Mouse (Mus musculus) forebrain, embryonic 12.5 days (tissue): ENCODE measurements around the gene Fstl1. TPM values are rescaled to one million over a fixed set of nuclear protein-coding genes. Genes with fewer than 3 reads are reported as not detected.
A peak's percentile ranks its signal among the peaks of the same experiment; 100 is the strongest.

Experiments used
- ATAC-seq: fragments of 200-750 bp; cut with Nextera tagmentation; 2 replicates; pipeline ENCODE4 v1.8.0; 2017; ENCODE audit warnings: moderate TSS enrichment; ENCODE audit not compliant: low FRiP score
- H3K27ac ChIP-seq: fragments of 300-500 bp; sonication (generic); 2 replicates; pipeline ENCODE4 v1.5.1; 2016; ENCODE audit warnings: mild to moderate bottlenecking
- H3K27me3 ChIP-seq: fragments of 300-500 bp; sonication (generic); 2 replicates; pipeline ENCODE4 v1.6.1; 2016; ENCODE audit warnings: mild to moderate bottlenecking
- H3K36me3 ChIP-seq: fragments of 300-500 bp; sonication (generic); replicated peaks from 2 replicates; pipeline ENCODE4 v1.6.1; 2016; ENCODE audit warnings: mild to moderate bottlenecking
- H3K4me1 ChIP-seq: fragments of 300-500 bp; sonication (generic); 2 replicates; pipeline ENCODE4 v1.6.1; 2016
- H3K4me2 ChIP-seq: fragments of 300-500 bp; sonication (generic); 2 replicates; pipeline ENCODE4 v1.6.1; 2016; ENCODE audit warnings: mild to moderate bottlenecking, moderate library complexity
- H3K4me3 ChIP-seq: fragments of 300-500 bp; sonication (generic); replicated peaks from 2 replicates; pipeline ENCODE4 v1.5.1; 2016; ENCODE audit warnings: mild to moderate bottlenecking
- H3K9ac ChIP-seq: fragments of 300-500 bp; sonication (generic); 2 replicates; pipeline ENCODE4 v1.6.1; 2016; ENCODE audit warnings: mild to moderate bottlenecking
- H3K9me3 ChIP-seq: fragments of 300-500 bp; sonication (generic); 2 replicates; pipeline ENCODE4 v1.6.1; 2016
- WGBS: fragments of 180-500 bp; shearing (Covaris S2); methylation state at CpG from one replicate; pipeline ENCODE4 v1.1.7; 2016; 5-methylcytosine and 5-hydroxymethylcytosine counted together
- polyA plus RNA-seq: library from polyadenylated mRNA; unstranded; fragments of >200 nt; fragmentation: Nextera tagmentation; extraction: Ambion mirVana; gene quantifications from 2 replicates; pipeline ENCODE4 v1.2.1, GENCODE M21; 2016

Fstl1 gene
- polyA plus RNA-seq, 1 experiment from 2014 or later = 173 TPM

- H3K27me3 ChIP-seq = no peaks in the 10 kb centered on the region; the same call in 1 of the 2 replicates
- peaks cover 32% of the 10 kb centered on the region for H3K4me1 ChIP-seq
- 73% methylated on average over 6 of the region's 6 CpGs for WGBS
- peak overlapping the region; percentile 67 for H3K27ac ChIP-seq
- no peak overlapping the region for H3K9ac ChIP-seq
- no peaks in the 10 kb centered on the region; the same call in 1 of the 2 replicates for H3K9me3 ChIP-seq
- H3K36me3 ChIP-seq = 0 out of 2 replicates have a peak, but pooled peaks cover 5% of the 10 kb centered on the region
- H3K4me2 ChIP-seq = no peak overlapping the region
- H3K4me3 ChIP-seq = no peak overlapping the region
- ATAC-seq = no peak
These were observed 32.9 kb downstream of the Fstl1 start for GRCm38 (mm10) chr16:37809623-37809992.

GRCm38 (mm10) chr16:37811874-37812273, 35.2 kb downstream of the Fstl1 start:
- no peak overlapping the region for H3K4me3 ChIP-seq
- H3K4me2 ChIP-seq = no peak overlapping the region
- H3K27me3 ChIP-seq = no peaks in the 10 kb centered on the region; the same call in 1 of the 2 replicates
- H3K27ac ChIP-seq = no peak overlapping the region
- peaks cover 36% of the 10 kb centered on the region for H3K4me1 ChIP-seq
- ATAC-seq = no peak
- H3K9ac ChIP-seq = no peak overlapping the region
- WGBS = 92% methylated on average over 8 of the region's 8 CpGs
- H3K36me3 ChIP-seq = peaks cover 4% of the 10 kb centered on the region; the same call in 1 of the 2 replicates
- H3K9me3 ChIP-seq = no peaks in the 10 kb centered on the region

GRCm38 (mm10) chr16:37812474-37812886, 35.8 kb downstream of the Fstl1 start:
- no peak overlapping the region for H3K9ac ChIP-seq
- 56% methylated on average over 9 of the region's 9 CpGs for WGBS
- peak; percentile 49 for ATAC-seq

GRCm38 (mm10) chr16:37813691-37814382, 37.2 kb downstream of the Fstl1 start:
- Histone ChIP-seq H3K4me2 (peak overlapping the region; percentile 39), H3K9me3 (no peaks in the 10 kb centered on the region), H3K27ac (peak overlapping the region; percentile 78), H3K4me1 (peaks cover 32% of the 10 kb centered on the region), H3K36me3 (peaks cover 13% of the 10 kb centered on the region), H3K9ac (no peak overlapping the region), H3K27me3 (no peaks in the 10 kb centered on the region), H3K4me3 (no peak overlapping the region)
- 39% methylated on average over 5 of the region's 5 CpGs for WGBS
- peak; percentile 13; the same call in 1 of the 2 replicates for ATAC-seq

More at GRCm38 (mm10) chr16:37812474-37812886, 35.8 kb downstream of the Fstl1 start:
- H3K36me3 ChIP-seq = peaks cover 4% of the 10 kb centered on the region; the same call in 1 of the 2 replicates
- H3K4me2 ChIP-seq = no peak overlapping the region
- no peaks in the 10 kb centered on the region; the same call in 1 of the 2 replicates for H3K27me3 ChIP-seq
- H3K9me3 ChIP-seq = no peaks in the 10 kb centered on the region
- 0 out of 2 replicates have a peak overlapping the region, but pooled peaks have one; percentile 36 for H3K27ac ChIP-seq
- H3K4me1 ChIP-seq = peaks cover 36% of the 10 kb centered on the region
- no peak overlapping the region for H3K4me3 ChIP-seq

DNA sequence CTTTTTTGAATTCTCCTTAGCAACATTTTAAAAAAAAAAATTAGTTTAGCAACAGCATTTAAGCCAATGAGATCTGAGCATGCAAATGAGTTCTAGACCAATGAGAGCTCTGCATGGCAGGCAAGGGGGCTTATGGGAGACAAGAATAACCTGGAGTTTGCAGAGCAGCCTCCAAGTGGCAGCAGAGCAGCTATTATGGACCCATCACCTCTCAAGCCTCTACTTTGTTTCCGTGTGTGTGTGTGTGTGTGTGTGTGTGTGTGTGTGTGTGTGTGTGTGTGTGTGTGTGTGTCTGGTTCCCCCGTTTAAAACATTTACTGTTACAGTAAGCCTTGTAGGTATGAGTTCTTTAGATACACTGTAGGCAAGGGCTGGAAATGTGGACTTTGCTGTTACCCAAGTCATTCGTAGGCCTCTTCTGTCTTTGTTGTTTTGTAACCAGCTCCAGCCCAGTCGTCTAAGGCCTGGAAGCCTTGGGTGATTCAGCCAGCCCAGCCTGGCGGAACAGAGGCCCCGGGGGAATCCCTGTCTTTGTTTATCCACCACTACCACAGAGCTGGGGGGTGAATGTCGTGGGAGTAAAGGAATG, 37.8 kb downstream of the Fstl1 start:
- 0 out of 2 replicates have a peak overlapping the region, but pooled peaks have one; percentile 39 for H3K4me2 ChIP-seq
- H3K9ac ChIP-seq = no peak overlapping the region
- peak overlapping the region; percentile 70 for H3K27ac ChIP-seq
- no peaks in the 10 kb centered on the region for H3K27me3 ChIP-seq
- peaks cover 25% of the 10 kb centered on the region for H3K4me1 ChIP-seq
- H3K4me3 ChIP-seq = no peak overlapping the region
- 27% methylated on average over 7 of the region's 7 CpGs for WGBS
- ATAC-seq = peak; percentile 95
- no peaks in the 10 kb centered on the region for H3K9me3 ChIP-seq
- H3K36me3 ChIP-seq = peaks cover 17% of the 10 kb centered on the region

DNA sequence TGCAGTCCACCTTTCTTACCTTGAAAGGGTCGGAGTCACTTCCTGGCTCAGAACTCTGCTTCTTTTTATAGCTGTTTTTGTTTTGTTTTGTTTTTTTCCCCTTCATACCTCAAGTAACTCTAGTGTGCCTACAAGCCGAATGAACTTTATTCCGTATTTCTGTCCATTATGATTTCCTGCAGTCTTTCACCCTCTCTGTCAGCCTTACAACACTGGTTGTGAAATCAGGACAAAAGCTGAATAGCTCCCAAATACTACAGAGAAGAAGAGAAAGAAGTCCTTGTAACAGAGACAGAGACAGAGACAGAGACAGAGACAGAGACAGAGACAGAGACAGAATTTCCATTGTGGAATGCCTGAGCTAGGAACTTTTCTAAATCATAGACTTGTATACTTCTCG, 41.3 kb downstream of the Fstl1 start:
- peaks cover 14% of the 10 kb centered on the region for H3K4me1 ChIP-seq
- no peak for ATAC-seq
- H3K36me3 ChIP-seq = peaks cover 42% of the 10 kb centered on the region
- no peak overlapping the region for H3K4me3 ChIP-seq
- no peaks in the 10 kb centered on the region for H3K27me3 ChIP-seq
- no peak overlapping the region for H3K9ac ChIP-seq
- WGBS = 96% methylated on average over 4 of the region's 4 CpGs
- H3K9me3 ChIP-seq = no peaks in the 10 kb centered on the region
- no peak overlapping the region for H3K27ac ChIP-seq
- no peak overlapping the region for H3K4me2 ChIP-seq

DNA sequence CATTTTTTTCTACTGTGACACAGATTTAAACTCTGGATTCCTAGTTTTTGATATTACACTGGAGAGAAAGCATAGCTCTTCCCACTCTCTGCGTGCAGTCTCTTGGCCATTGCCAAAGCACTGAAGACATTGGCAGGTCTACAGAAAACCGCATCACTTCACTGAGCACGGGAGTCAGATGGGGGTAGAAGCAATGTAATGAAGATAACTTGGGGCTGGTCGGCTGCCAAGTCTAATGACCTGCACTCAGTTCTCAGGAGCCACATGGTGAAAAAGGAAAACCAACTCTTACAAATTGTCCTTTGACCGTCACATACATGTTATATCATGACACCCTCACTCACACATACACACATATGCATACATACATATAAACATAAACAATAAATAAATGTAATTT, 47.3 kb downstream of the Fstl1 start:
- peaks cover 80% of the 10 kb centered on the region for H3K36me3 ChIP-seq
- WGBS = 90% methylated on average over 5 of the region's 5 CpGs

DNA sequence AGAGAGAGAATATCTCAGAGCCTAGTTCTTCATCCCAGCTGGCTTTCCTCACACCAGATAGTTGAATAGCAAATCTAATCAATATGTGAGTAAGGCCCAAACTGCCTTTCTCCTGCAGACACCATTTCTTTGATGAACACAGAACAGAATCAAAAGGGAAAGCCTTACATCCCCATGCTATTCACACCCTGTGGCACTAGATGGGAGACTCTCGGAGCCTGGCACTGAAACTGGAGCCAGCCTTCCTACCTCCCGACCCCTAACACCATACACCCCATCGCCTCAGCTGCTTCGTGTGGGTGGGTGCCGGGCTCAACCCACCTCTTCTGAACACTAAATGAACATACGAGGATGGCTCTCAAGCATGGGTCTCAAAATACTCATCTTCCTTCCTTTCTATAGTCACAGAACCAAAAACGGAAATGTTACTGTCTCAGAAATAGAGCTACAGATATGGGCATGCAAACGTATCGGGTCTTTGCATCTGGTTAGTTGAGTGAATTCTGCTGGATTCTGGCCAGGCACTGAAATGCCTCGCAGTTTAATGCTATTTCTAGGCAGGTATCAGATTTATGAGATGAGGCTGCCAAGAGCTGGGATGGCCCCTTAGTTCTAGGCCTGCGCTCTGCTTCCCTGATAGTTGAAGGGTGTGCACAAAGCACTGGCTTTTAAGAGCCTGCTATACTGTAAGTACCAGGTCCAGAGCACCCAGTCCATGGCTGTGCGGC, 48.3 kb downstream of the Fstl1 start:
- Histone ChIP-seq H3K9me3 (no peaks in the 10 kb centered on the region), H3K9ac (no peak overlapping the region), H3K27me3 (no peaks in the 10 kb centered on the region), H3K4me1 (no peaks in the 10 kb centered on the region), H3K4me3 (no peak overlapping the region), H3K4me2 (no peak overlapping the region), H3K27ac (no peak overlapping the region), H3K36me3 (peaks cover 81% of the 10 kb centered on the region)
- 95% methylated on average over 12 of the region's 12 CpGs for WGBS
- no peak for ATAC-seq

More for the DNA sequence above, 47.3 kb downstream of the Fstl1 start:
- Histone ChIP-seq H3K27ac (no peak overlapping the region), H3K9ac (no peak overlapping the region), H3K27me3 (no peaks in the 10 kb centered on the region), H3K4me2 (no peak overlapping the region), H3K4me3 (no peak overlapping the region), H3K4me1 (no peaks in the 10 kb centered on the region), H3K9me3 (no peaks in the 10 kb centered on the region)
- ATAC-seq = no peak

DNA sequence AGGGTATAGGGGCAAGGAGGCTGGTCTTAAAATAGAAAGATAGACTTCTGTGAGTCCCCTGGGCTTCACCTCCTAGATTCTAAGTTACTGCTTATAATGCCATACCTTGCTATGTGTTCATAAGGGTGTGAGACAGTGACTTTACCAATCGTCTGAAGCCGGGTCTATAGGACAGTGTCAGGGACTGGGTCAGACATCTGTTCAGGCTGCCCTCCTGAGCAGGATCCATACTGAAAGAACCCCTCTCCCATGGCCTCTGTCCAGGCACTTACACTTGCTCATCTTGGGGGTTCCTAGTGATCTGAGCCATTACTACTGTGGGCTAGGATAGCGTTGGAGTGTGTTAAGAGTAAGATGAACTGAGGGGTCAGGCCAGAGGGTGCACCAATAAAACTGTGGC, 49.6 kb downstream of the Fstl1 start:
- Histone ChIP-seq H3K36me3 (peaks cover 78% of the 10 kb centered on the region), H3K4me1 (no peaks in the 10 kb centered on the region), H3K4me2 (no peak overlapping the region), H3K27me3 (no peaks in the 10 kb centered on the region), H3K9ac (no peak overlapping the region), H3K9me3 (no peaks in the 10 kb centered on the region), H3K4me3 (no peak overlapping the region), H3K27ac (no peak overlapping the region)
- ATAC-seq = no peak
- WGBS = 93% methylated on average over 3 of the region's 3 CpGs

DNA sequence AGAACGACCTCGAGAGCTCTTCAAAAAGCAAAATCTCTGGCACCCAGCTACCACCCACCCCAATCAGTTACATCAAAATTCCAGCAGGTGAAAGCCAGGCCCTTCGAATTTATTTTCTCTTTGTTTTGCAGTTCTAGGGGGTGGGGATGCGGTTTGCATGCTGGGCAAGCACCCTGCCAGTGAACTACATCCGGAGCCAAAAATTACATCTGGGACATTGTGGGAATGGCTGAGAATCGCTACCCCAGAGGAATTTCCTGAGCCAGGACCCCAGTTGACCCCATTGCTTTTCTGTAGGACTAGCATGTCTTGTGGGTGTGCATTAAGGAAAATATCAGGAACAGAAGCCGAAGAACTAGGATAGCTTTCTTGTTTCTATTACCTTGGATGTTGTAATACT, 54.4 kb downstream of the Fstl1 start:
- no peaks in the 10 kb centered on the region for H3K27me3 ChIP-seq
- H3K4me2 ChIP-seq = no peak overlapping the region
- H3K36me3 ChIP-seq = peaks cover 61% of the 10 kb centered on the region
- H3K9ac ChIP-seq = no peak overlapping the region
- ATAC-seq = no peak
- no peak overlapping the region for H3K4me3 ChIP-seq
- H3K27ac ChIP-seq = no peak overlapping the region
- no peaks in the 10 kb centered on the region for H3K4me1 ChIP-seq
- WGBS = 87% methylated on average over 7 of the region's 7 CpGs
- H3K9me3 ChIP-seq = no peaks in the 10 kb centered on the region

DNA sequence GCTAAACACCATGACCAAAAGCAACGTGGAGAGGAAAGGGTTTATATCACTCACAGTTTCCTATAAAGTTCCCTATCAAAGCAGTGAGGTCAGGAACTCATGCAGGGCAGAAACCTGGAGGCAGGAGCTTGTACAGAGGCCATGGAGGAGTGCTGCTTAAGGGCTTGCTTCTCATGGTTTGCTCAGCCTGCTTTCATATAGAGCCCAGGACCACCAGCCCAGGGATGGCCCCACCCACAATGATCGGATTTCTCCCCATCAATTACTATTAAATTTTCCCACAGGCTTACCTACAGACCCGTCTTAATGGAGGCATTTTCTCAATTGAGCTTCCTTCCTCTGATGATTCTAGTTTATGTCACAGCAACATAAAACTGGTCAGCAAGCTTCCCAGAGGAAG, 60.9 kb downstream of the Fstl1 start:
- no peak overlapping the region for H3K4me2 ChIP-seq
- ATAC-seq = no peak
- peaks cover 20% of the 10 kb centered on the region for H3K36me3 ChIP-seq
- H3K27me3 ChIP-seq = no peaks in the 10 kb centered on the region
- H3K9me3 ChIP-seq = no peaks in the 10 kb centered on the region
- H3K9ac ChIP-seq = no peak overlapping the region
- WGBS = 82% methylated on average over 3 of the region's 3 CpGs
- H3K4me1 ChIP-seq = no peaks in the 10 kb centered on the region
- H3K27ac ChIP-seq = no peak overlapping the region
- no peak overlapping the region for H3K4me3 ChIP-seq

DNA sequence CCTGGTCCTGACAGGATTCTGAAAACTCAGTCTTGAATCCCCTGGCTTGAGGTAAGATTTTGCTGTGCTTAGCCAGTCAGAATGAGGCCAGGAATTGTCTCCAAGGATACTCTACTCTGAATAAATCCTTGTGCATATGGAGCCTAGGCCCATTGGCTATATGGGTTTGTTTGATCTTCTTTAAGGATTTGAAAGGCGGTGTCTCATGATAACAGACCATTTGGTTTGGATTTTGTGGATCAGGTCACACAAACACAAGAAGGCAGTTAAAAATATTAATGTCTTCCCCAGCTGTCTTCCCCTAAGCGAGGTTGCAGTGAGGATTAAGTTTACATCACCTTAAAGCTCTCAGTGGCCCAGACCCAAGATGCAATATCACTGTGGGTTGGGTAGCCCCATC, 65.8 kb downstream of the Fstl1 start:
- 87% methylated on average over 2 of the region's 2 CpGs for WGBS
- no peak overlapping the region for H3K27ac ChIP-seq

More for the DNA sequence above, 65.8 kb downstream of the Fstl1 start:
- no peaks in the 10 kb centered on the region for H3K9me3 ChIP-seq
- no peak overlapping the region for H3K9ac ChIP-seq
- no peak overlapping the region for H3K4me3 ChIP-seq
- ATAC-seq = no peak
- H3K27me3 ChIP-seq = no peaks in the 10 kb centered on the region
- no peak overlapping the region for H3K4me2 ChIP-seq
- H3K4me1 ChIP-seq = no peaks in the 10 kb centered on the region
- no peaks in the 10 kb centered on the region for H3K36me3 ChIP-seq
